Mouse (Mus musculus): ENCODE measurements at regions not wholly inside any gene's neighbourhood (a gene's known extent, or its start where the extent isn't known, plus 50 kb on each side); places are given as distances from the start of the nearest gene placed in this dataset.

- TF ChIP-seq CTCF (conservative IDR thresholded peaks at IDR 0.05 in 1 of 2, IDR thresholded peaks at IDR 0.05 in 1 of 2; ENCODE audit: low read depth in 2 of 2, low read length in 2 of 2): no peak
- TF ChIP-seq SMC3 (IDR thresholded peaks at IDR 0.05; ENCODE audit: low read depth, low read length): no peak
- TF ChIP-seq CHD2 (IDR thresholded peaks at IDR 0.05; ENCODE audit: low read length): no peak
- TF ChIP-seq POLR2A (IDR thresholded peaks at IDR 0.05; ENCODE audit: low read depth, low read length): no peak
- TF ChIP-seq SIN3A (IDR thresholded peaks at IDR 0.05; ENCODE audit: low read length): no peak
- no peak for TF ChIP-seq MAFK (IDR thresholded peaks at IDR 0.05; ENCODE audit: insufficient replicate concordance, low read length)
- TF ChIP-seq USF1 (IDR thresholded peaks at IDR 0.05; ENCODE audit: low read depth, low read length): no peak
- no peak for TF ChIP-seq ELF1 (IDR thresholded peaks at IDR 0.05; ENCODE audit: low read depth, low read length)
These were observed 454.7 kb upstream of the Agtr1b start for GRCm38 (mm10) chr3:20821712-20822111.
